Mouse (Mus musculus) adrenal gland, postnatal 25 days (tissue): ENCODE measurements around the gene Kdelr3. TPM values are rescaled to one million over a fixed set of nuclear protein-coding genes. Genes with fewer than 3 reads are reported as not detected.

Experiments used
- DNase-seq: peaks from one replicate; pipeline ENCODE4 v3.0.0; 2021; ENCODE audit warnings: mixed read lengths
- long read RNA-seq: library from polyadenylated mRNA; stranded (forward); transcript quantifications from one replicate; pipeline ENCODE4 v2.0.0, GENCODE M21; 2021
- total RNA-seq: library from RNA; stranded (reverse); gene quantifications from 2 replicates; pipeline ENCODE4 v1.2.3, GENCODE M21; 2021

Gene Kdelr3
- total RNA-seq, result 2.7 and 3.3 TPM in 2 replicates
- long read RNA-seq, transcript Kdelr3-201 (5 exons, 1,411 nt), result major isoform, 6 of 6 reads
- long read RNA-seq, partial matches to known transcripts, result 0 of 6 reads
- long read RNA-seq, other reads (novel, unspliced or antisense), result 0 of 6 reads

DNA sequence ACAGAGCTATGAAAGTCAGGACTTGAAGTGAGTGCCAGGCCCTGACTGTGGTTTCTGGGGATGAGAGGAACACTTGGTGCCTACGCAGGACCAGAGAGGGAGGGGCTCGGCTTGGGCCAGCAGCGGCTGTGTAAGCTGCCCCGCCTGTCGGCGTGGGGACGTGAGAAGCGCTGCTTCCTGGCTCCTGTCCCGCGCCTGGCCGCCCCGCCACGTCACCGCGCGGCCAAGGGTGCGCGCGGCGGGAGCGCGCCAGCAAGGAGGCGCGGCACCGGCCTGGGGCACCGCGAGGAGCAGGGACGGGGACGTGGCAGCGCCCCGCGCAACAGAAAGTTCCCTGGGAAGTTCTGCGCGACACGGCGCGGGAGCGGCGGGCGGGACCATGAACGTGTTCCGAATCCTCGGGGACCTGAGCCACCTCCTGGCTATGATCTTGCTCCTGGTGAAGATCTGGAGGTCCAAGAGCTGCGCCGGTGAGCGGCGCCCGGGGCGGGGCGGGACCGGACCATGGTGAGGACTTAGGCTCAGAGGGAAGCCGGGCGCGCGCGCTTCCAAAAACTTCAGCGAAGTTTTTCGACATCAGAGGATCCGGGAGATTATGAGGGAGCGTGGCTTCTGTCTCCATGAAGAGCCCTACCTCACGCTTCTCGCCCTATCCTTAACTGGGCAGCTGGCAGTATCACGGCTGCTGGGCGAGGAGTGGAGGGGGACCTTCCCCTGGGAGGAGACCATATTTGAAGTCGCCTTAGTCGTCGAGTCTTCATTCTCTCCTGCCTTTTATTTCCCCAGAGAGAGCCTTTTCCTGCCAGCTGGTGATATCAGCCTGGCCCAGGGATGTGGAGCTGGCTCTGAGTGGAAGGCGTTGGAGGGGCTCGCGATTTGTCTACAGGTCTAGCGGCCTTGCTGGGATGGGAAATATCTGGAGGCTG is at the start of gene Kdelr3:
Gene Kdelr3, plus strand, starts transcription at position 241 of the 926 bp plus-strand sequence.
- DNase-seq, result peak; percentile 80

DNA sequence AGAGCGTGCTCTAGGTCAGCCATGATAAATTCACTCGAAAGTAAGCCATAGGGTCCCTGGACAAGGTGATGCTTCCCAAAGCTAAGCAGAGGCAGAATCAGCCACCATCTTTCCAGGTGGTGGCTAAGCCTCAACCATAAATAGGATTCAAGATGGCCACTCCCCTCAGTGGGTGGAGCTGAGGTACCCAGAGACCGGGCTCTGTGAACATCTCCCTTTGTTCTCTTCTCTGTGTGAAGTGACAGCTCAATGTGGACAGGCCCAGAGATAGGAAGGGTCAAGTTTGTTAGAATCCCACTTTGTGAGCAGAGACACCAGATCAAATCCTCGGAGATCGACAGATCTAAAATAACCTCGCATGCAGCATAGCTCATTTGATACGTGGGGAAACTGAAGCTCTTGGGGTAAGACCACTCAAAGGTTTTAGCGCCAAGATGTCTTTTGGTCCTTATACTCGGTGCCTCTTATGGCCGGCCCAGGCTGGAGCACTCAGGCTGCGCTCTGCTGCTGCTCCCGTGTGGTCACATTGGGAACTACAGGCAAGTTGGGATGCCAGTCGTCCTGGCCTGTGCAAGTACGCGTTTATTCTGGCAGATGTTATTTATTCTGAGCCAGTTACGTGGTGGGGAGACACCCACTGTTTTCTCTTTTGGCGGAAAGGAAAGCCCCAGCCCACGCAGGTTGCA is 49.5 kb upstream of the Kdelr3 start:
- peak; percentile 85 for DNase-seq

DNA sequence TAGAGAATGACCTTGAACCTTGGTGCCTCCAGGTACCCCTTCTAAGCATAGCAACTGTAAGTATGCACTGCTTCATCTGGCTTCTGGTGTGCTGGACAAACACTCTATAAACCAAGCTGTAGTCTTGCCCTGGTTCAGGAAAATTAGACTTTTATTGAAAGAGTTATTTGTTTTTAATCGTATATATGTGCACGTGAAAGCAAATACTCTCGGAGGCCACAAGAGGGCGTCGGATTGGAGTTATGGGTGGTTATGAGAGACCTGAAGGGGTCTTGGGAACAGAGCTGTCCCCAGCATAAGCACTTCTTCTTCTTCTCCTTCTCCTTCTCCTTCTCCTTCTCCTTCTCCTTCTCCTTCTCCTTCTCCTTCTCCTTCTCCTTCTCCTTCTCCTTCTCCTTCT is 46.6 kb upstream of the Kdelr3 start:
- no peak for DNase-seq

- peak; percentile 17 for DNase-seq
These were observed 45.6 kb upstream of the Kdelr3 start for GRCm38 (mm10) chr15:79470583-79470982.

DNA sequence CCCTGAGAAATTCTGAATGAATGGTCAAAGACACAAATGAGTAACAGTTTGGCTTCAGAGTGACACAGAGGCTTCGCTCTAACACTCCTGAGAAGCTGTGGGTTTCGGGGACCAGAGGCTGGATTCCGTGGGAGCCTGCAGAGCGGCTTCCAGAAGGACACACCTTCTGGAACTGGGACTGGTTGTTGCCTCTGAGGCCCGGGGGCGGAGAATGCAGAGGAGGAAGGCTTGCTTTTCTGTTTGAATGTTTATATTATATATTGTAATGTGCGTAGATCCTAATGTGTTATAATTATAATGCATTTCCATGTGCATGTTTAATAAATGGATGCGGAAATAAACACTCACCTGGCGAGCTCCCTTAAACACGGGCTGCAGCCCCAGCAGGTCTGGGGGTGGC is 45.1 kb upstream of the Kdelr3 start:
- DNase-seq, result no peak

GRCm38 (mm10) chr15:79473042-79473441 is 43.2 kb upstream of the Kdelr3 start:
- DNase-seq, result no peak

- DNase-seq, result no peak
These were observed 42.4 kb upstream of the Kdelr3 start for GRCm38 (mm10) chr15:79473638-79474355.

- no peak for DNase-seq
These were observed 39.0 kb upstream of the Kdelr3 start for GRCm38 (mm10) chr15:79477227-79477626.

- DNase-seq, result no peak
These were observed 35.0 kb upstream of the Kdelr3 start for GRCm38 (mm10) chr15:79481181-79481688.

DNA sequence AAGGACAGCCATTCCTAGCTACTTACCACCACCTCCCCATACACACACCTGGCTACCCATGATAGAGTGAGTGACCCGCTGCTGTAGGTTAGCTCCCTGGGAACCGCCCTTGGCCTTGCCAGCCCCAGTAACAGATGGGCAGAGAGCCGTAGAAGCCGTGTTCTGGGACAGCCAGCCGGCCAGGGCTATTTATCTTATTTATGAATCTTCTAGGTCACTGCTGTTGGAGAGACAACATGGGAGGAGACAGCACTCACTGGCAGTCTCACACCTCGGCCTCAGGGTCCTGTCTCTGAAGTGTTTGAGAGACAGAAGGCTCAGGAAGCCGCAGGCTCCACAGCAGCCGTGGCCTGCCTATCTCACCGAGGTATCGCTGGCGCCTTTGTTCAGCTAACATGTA is 26.7 kb upstream of the Kdelr3 start:
- DNase-seq, result peak; percentile 36

- DNase-seq, result no peak
These were observed 22.7 kb upstream of the Kdelr3 start for GRCm38 (mm10) chr15:79493527-79493926.

DNA sequence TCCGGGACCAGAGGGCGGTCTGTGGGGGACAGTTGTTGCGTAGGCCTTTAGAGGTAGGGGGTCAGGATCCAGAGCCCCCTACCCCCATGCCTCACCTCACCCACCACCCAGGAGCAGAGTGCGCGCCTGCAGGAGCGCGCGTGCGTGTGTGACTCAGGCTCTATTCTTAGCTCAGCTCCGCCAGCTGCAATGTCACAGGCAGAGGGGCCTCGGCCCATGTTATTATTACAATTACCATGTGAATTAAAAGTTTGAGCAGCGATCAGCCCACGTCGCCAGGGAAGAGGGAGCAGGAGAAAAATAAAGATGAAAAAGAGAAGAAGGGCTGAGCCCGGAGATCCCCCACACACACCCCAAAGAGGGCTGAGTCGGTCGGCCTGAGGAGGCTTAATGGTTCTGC is 16.1 kb upstream of the Kdelr3 start:
- DNase-seq, result no peak

GRCm38 (mm10) chr15:79502891-79503341 is 13.3 kb upstream of the Kdelr3 start:
- no peak for DNase-seq

GRCm38 (mm10) chr15:79503438-79503837 is 12.8 kb upstream of the Kdelr3 start:
- peak; percentile 54 for DNase-seq

DNA sequence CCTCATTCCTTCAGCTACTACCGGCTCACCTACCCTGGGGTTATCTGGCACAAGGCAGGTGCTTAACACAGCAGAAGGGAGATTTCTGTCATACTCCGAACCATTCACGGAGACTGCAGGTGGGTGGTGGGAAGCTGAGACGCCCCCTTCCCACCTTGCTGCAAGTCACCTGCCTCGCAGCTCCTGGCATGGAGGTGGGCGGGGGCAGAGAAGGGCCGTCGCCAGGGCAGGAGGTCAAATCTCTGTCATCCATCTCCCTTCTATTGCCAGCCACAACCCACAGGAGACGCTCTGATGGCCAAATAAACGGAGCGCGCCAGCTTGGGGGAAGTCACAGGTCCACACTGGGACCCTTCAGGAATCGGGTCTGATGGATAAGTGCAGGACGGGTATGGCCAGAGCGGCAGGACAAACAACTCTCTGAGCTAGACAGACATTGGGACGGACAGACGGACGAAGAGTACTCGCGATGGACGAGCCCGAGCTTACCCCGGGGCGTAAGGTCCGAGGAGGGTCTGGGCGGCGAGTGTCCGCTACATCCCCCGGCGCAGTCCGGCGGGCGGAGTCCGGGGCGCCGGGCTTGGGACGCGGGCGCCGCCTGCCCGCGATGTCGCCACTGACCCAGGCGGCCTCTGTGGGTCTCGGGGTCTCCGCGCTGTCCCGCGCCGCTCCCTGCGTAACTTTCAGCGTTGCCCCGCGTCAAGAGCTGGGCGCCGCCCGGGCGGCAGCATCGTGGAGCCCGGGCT is 11.3 kb upstream of the Kdelr3 start, which contains the start of gene Kcnj4:
Gene Kcnj4, minus strand, starts transcription at position 535 of the 746 bp plus-strand sequence.
- DNase-seq, result no peak

DNA sequence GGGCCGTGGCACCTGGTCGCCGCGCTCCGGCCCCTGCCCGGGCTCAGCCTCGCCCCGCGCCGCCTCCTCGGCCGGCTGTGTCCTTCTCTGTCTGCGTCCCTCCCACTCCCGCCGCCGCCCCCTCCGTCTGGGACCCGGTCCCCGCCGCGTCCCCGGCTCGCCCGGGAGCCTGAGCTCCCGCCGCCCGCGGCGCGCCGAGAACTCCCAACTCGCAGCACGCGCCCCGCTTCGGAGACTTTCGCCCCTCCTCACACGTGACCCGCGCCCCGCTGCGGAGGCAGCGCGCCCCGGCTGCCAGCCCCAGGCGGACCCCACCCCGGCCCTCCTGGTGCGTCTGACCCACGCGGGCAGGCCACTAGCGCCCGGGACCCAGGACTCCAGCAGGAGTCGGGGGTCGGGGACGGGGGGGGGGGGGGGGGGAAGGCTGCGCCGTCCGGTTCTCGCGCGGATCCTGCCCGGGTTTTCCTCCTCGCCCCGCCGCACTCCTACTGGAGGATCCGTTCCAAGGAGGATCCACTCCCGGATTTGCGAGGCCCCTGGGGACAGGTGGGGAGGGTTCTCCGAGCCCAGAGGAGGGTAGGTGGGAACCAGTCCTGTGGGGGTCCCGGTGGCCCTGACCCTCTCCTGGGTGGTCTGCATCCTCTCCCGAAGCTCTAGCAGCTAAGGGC is 10.5 kb upstream of the Kdelr3 start:
- peak; percentile 70 for DNase-seq

DNA sequence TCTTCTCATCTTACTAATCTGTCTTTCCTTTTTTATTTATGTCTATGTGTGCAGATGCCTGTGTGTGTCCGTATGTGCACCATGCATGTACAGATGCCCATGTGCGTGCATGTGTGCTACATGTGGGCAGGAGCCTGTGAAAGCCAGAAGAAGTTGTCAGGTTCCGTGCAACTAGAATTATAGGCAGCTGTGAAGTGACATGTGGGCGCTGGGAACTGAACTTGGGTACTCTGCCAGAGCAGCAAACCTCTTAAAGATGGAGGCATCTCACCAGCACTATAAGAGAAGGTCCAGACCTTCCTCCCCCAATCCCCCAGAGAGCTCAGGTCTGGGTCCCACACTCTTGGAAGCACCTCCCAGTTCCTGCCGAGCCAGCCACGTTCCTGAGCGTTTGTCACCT is 9.8 kb upstream of the Kdelr3 start:
- no peak for DNase-seq

GRCm38 (mm10) chr15:79507055-79507828 is 9.0 kb upstream of the Kdelr3 start:
- no peak for DNase-seq

- DNase-seq, result no peak
These were observed 6.2 kb upstream of the Kdelr3 start for GRCm38 (mm10) chr15:79509998-79510397.

DNA sequence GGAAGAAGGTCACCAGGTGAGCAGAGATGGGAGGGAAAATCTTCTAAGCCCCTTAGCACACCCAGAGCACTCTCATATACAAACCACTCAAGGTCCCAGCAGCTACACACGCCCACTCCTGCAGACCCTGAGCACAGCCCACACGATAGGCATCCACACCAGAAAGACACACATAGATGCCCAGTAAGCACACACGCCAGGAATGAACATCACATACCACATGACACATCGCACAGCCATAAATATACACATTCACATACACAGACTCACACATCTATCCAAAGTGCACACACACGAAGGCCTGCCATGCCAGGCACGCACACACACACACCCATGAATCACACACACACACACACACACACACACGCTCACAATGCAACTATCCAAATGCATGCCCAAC is 5.8 kb upstream of the Kdelr3 start:
- no peak for DNase-seq
